Mouse (Mus musculus) liver, adult 2 months (tissue): ENCODE measurements at regions not wholly inside any gene's neighbourhood (a gene's known extent, or its start where the extent isn't known, plus 50 kb on each side); places are given as distances from the start of the nearest gene placed in this dataset.

ENCODE experiments used
- DNase-seq: peaks from one replicate; pipeline ENCODE4 v3.0.0-alpha.2; 2011; ENCODE audit warnings: low read depth, low spot score; ENCODE audit errors: extremely low read depth
- H3K27ac ChIP-seq: fragments of 200-500 bp; replicated peaks from 2 replicates; pipeline ENCODE4 v1.5.1; 2012; ENCODE audit warnings: low read depth, mild to moderate bottlenecking, control low read depth, inconsistent platforms, low read length; ENCODE audit not compliant: insufficient read depth
- H3K27me3 ChIP-seq: fragments of 200-500 bp; 2 replicates; pipeline ENCODE4 v1.6.1; 2012; ENCODE audit warnings: mild to moderate bottlenecking, moderate library complexity, low read length, inconsistent platforms; ENCODE audit not compliant: control insufficient read depth, insufficient read depth
- H3K36me3 ChIP-seq: fragments of 200-500 bp; 2 replicates; pipeline ENCODE4 v1.6.1; 2012; ENCODE audit warnings: low read length, inconsistent platforms; ENCODE audit not compliant: control insufficient read depth, insufficient read depth
- H3K4me1 ChIP-seq: fragments of 200-500 bp; 2 replicates; pipeline ENCODE4 v1.6.1; 2011; ENCODE audit warnings: low read length; ENCODE audit not compliant: control insufficient read depth, insufficient read depth
- H3K4me3 ChIP-seq: fragments of 200-500 bp; 2 replicates; pipeline ENCODE4 v1.5.1; 2011; ENCODE audit warnings: low read depth, mild to moderate bottlenecking, control low read depth, low read length, moderate library complexity; ENCODE audit not compliant: insufficient read depth
- H3K79me2 ChIP-seq: fragments of 200-500 bp; 2 replicates; pipeline ENCODE4 v1.6.1; 2012; ENCODE audit warnings: inconsistent platforms, mild to moderate bottlenecking, low read length, moderate library complexity; ENCODE audit not compliant: control insufficient read depth, insufficient read depth
- H3K9ac ChIP-seq: fragments of 200-500 bp; 2 replicates; pipeline ENCODE4 v1.6.1; 2012; ENCODE audit warnings: low read depth, mild to moderate bottlenecking, control low read depth, inconsistent platforms, low read length
- CTCF ChIP-seq: fragments of 200-500 bp; IDR thresholded peaks from 2 replicates; pipeline ENCODE4 v1.5.1; 2011; ENCODE audit warnings: low read depth, low read length, control low read depth
- POLR2A ChIP-seq: fragments of 200-500 bp; IDR thresholded peaks from 2 replicates; pipeline ENCODE4 v1.6.1; 2011; ENCODE audit warnings: low read length, control low read depth; ENCODE audit not compliant: insufficient read depth; ENCODE audit errors: extremely low read depth
- WGBS: fragments of 180-500 bp; shearing (Covaris S2); methylation state at CpG from one replicate; pipeline ENCODE4 v1.1.7; 2018; 5-methylcytosine and 5-hydroxymethylcytosine counted together

GRCm38 (mm10) chr13:39566491-39566890 is 605.8 kb upstream of the Slc35b3 start:
- TF ChIP-seq CTCF (no peak), POLR2A (no peak)
- Histone ChIP-seq H3K36me3 (no peaks in the 10 kb centered on the region), H3K79me2 (no peaks in the 10 kb centered on the region), H3K27ac (no peak overlapping the region), H3K27me3 (peaks cover 3% of the 10 kb centered on the region; the same call in 1 of the 2 replicates), H3K4me3 (no peak overlapping the region), H3K4me1 (no peaks in the 10 kb centered on the region), H3K9ac (no peak overlapping the region)
- DNase-seq, result no peak
- 79% methylated on average over 2 of the region's 2 CpGs for WGBS

- H3K36me3 ChIP-seq, result no peaks in the 10 kb centered on the region
- no peak for DNase-seq
- no peak overlapping the region for H3K4me3 ChIP-seq
- H3K9ac ChIP-seq, result no peak overlapping the region
- H3K79me2 ChIP-seq, result no peaks in the 10 kb centered on the region
- TF ChIP-seq POLR2A, result no peak
- TF ChIP-seq CTCF, result no peak
- H3K27me3 ChIP-seq, result no peaks in the 10 kb centered on the region
- WGBS, result 71% methylated on average over 14 of the region's 14 CpGs
- H3K4me1 ChIP-seq, result no peaks in the 10 kb centered on the region
- H3K27ac ChIP-seq, result no peak overlapping the region
Observed at GRCm38 (mm10) chr13:39537724-39538440, 577.2 kb upstream of the Slc35b3 start.

- Histone ChIP-seq H3K27me3 (no peaks in the 10 kb centered on the region), H3K27ac (no peak overlapping the region), H3K79me2 (no peaks in the 10 kb centered on the region), H3K36me3 (no peaks in the 10 kb centered on the region), H3K4me1 (no peaks in the 10 kb centered on the region), H3K4me3 (no peak overlapping the region), H3K9ac (no peak overlapping the region)
- TF ChIP-seq CTCF, result peak; percentile 30
- no peak for TF ChIP-seq POLR2A
- DNase-seq, result peak; percentile 8
- WGBS, result 86% methylated on average over 1 of the region's 1 CpGs
Observed at GRCm38 (mm10) chr13:39526469-39526868, 565.8 kb upstream of the Slc35b3 start.

- Histone ChIP-seq H3K4me3 (no peak overlapping the region), H3K4me1 (no peaks in the 10 kb centered on the region), H3K79me2 (no peaks in the 10 kb centered on the region), H3K36me3 (no peaks in the 10 kb centered on the region), H3K27me3 (no peaks in the 10 kb centered on the region), H3K9ac (no peak overlapping the region), H3K27ac (no peak overlapping the region)
- DNase-seq, result no peak
- no peak for TF ChIP-seq POLR2A
- TF ChIP-seq CTCF, result no peak
- WGBS, result 86% methylated on average over 9 of the region's 9 CpGs
Observed at GRCm38 (mm10) chr13:39523856-39524301, 563.2 kb upstream of the Slc35b3 start.

GRCm38 (mm10) chr13:39523246-39523850 is 562.7 kb upstream of the Slc35b3 start:
- WGBS, result 81% methylated on average over 5 of the region's 5 CpGs
- no peak overlapping the region for H3K9ac ChIP-seq
- DNase-seq, result no peak

GRCm38 (mm10) chr13:39520846-39521245 is 560.2 kb upstream of the Slc35b3 start:
- Histone ChIP-seq H3K9ac (no peak overlapping the region), H3K27ac (no peak overlapping the region), H3K4me1 (no peaks in the 10 kb centered on the region), H3K79me2 (no peaks in the 10 kb centered on the region), H3K36me3 (no peaks in the 10 kb centered on the region), H3K27me3 (no peaks in the 10 kb centered on the region), H3K4me3 (no peak overlapping the region)
- DNase-seq, result no peak
- WGBS, result 92% methylated on average over 9 of the region's 9 CpGs
- no peak for TF ChIP-seq POLR2A
- TF ChIP-seq CTCF, result no peak

More at GRCm38 (mm10) chr13:39523246-39523850, 562.7 kb upstream of the Slc35b3 start:
- Histone ChIP-seq H3K4me1 (no peaks in the 10 kb centered on the region), H3K36me3 (no peaks in the 10 kb centered on the region), H3K79me2 (no peaks in the 10 kb centered on the region), H3K27ac (no peak overlapping the region), H3K4me3 (no peak overlapping the region), H3K27me3 (no peaks in the 10 kb centered on the region)
- no peak for TF ChIP-seq CTCF
- TF ChIP-seq POLR2A, result no peak
